Mouse (Mus musculus) small intestine, adult 2 months (tissue): Measurements from ENCODE around the gene Kif12. TPM values are rescaled to one million over a fixed set of nuclear protein-coding genes. Genes with fewer than 3 reads are reported as not detected.

ENCODE experiments used
- H3K27ac ChIP-seq: fragments of 200-500 bp; 2 replicates; pipeline ENCODE4 v1.5.1; 2012; ENCODE audit warnings: low read depth, low read length, control low read depth, inconsistent platforms; ENCODE audit not compliant: insufficient read depth
- H3K27me3 ChIP-seq: fragments of 200-500 bp; 2 replicates; pipeline ENCODE4 v1.6.1; 2012; ENCODE audit warnings: mild to moderate bottlenecking, moderate library complexity, low read length, inconsistent platforms; ENCODE audit not compliant: control insufficient read depth, insufficient read depth
- H3K36me3 ChIP-seq: fragments of 200-500 bp; 2 replicates; pipeline ENCODE4 v1.6.1; 2012; ENCODE audit warnings: mild to moderate bottlenecking, low read length, control low read depth, inconsistent platforms; ENCODE audit not compliant: control insufficient read depth, insufficient read depth
- H3K4me1 ChIP-seq: fragments of 200-500 bp; 2 replicates; pipeline ENCODE4 v1.6.1; 2012; ENCODE audit warnings: low read length, inconsistent platforms, mixed read lengths; ENCODE audit not compliant: control insufficient read depth, insufficient read depth, insufficient read length
- H3K4me3 ChIP-seq: fragments of 200-500 bp; 2 replicates; pipeline ENCODE4 v1.5.1; 2012; ENCODE audit warnings: low read depth, mild to moderate bottlenecking, control low read depth, inconsistent platforms, low read length, moderate library complexity
- CTCF ChIP-seq: fragments of 200-500 bp; IDR thresholded peaks from 2 replicates; pipeline ENCODE4 v1.5.1; 2012; ENCODE audit warnings: low read depth, mild to moderate bottlenecking, control low read depth, inconsistent platforms, low read length, moderate library complexity, mixed read lengths; ENCODE audit not compliant: insufficient replicate concordance, insufficient read length; ENCODE audit errors: extremely low read depth
- POLR2A ChIP-seq: fragments of 200-500 bp; IDR thresholded peaks from 2 replicates; pipeline ENCODE4 v1.6.1; 2012; ENCODE audit warnings: low read depth, mild to moderate bottlenecking, control low read depth, inconsistent platforms, low read length, moderate library complexity
- WGBS: fragments of 180-500 bp; shearing (Covaris S2); methylation state at CpG from one replicate; pipeline ENCODE4 v1.1.7; 2018; 5-methylcytosine and 5-hydroxymethylcytosine counted together
- polyA plus RNA-seq: library from polyadenylated mRNA; depleted of rRNA; stranded (reverse); fragments of >200 nt; gene quantifications from 2 replicates; pipeline ENCODE4 v1.2.3, GENCODE M21; 2012

Gene Kif12
- polyA plus RNA-seq, 1 experiment: 3.7 TPM

DNA sequence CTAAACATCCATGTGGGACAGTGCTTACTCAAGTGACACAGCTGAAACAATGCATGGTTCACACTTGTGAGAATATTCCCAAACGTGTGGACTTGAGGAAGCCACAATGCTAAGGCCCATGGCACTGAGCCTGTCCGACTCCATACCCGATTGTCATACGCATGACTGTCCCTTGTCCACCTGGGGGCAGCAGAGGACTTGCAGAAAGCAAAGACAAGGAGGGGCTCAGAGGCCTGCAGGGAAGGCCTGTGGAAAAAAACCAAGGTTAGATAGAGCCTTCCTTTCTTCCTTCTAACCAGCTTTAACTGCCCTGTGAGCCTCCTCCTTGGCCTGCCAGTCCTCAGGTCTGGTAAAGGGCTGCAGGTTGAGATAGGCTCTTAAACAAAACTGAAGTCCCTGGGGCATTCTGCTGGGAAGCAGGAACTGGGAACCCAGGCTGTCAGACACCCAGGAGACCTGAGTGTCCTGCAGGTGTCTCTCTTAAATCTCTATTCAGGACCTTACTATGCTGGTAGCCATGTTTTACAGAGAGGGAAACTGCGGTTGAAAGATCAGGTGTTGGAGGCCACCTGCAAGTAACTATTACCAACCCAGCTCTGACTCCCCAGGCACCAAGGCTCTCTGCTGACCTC lies 12.9 kb downstream of the Kif12 start:
- 5% methylated on average over 5 of the region's 5 CpGs for WGBS
- TF ChIP-seq CTCF (peak; percentile 74; the same call in 1 of the 2 replicates), POLR2A (no peak)
- no peaks in the 10 kb centered on the region for H3K36me3 ChIP-seq
- no peak overlapping the region for H3K4me3 ChIP-seq
- peaks cover 7% of the 10 kb centered on the region; the same call in 1 of the 2 replicates for H3K4me1 ChIP-seq
- no peaks in the 10 kb centered on the region for H3K27me3 ChIP-seq
- no peak overlapping the region for H3K27ac ChIP-seq

GRCm38 (mm10) chr4:63158192-63158591 lies 13.7 kb downstream of the Kif12 start:
- no peak overlapping the region for H3K4me3 ChIP-seq
- TF ChIP-seq POLR2A (no peak), CTCF (no peak)
- H3K4me1 ChIP-seq: peaks cover 7% of the 10 kb centered on the region; the same call in 1 of the 2 replicates
- no peak overlapping the region for H3K27ac ChIP-seq
- no peaks in the 10 kb centered on the region for H3K27me3 ChIP-seq
- no peaks in the 10 kb centered on the region for H3K36me3 ChIP-seq
- WGBS: 83% methylated on average over 7 of the region's 7 CpGs

DNA sequence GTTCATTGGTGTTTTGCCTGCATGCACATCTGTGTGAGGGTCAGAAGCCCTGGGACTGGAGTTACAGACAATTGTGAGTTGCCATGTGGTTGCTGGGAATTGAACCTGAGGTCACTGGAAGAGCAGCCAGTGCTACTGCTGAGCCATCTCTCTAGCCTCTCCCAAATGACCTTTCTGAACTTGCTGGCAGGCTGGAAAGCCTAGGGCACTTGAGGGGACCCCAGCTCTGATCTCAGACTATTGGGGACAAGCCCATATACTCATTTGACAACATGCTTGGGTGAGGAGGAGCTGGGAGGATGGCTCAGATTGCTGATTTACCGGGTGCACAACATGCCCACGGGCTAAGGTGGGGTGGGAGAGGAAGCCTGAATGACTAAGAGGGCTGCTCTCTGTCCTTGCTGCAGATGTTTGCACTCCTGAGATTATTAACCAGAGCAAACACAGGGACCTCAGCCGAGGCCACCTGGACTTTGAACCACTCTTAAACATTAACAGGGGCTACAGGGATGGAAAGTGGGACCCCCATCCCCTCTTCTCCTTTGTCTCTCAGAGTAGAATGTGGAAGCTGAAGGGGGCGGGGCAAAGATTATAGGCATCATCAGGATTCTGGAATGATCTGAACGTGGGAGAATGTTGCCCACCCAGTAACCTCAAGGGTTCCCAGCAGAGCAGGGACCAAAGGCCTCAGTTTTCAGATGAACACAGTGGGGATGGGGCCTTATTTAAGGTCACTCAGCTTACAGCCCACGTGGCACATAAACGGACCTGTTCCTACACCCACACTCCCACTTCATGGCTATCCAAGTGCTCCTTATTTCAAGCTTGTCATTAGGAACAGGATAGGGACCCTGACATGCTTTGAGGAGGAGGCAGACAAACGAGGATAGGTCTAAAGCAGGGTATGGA lies 15.0 kb downstream of the Kif12 start:
- H3K4me3 ChIP-seq: no peak overlapping the region
- H3K36me3 ChIP-seq: no peaks in the 10 kb centered on the region
- 23% methylated on average over 8 of the region's 8 CpGs for WGBS
- no peaks in the 10 kb centered on the region for H3K27me3 ChIP-seq
- peaks cover 7% of the 10 kb centered on the region; the same call in 1 of the 2 replicates for H3K4me1 ChIP-seq
- H3K27ac ChIP-seq: no peak overlapping the region
- TF ChIP-seq CTCF: no peak
- no peak for TF ChIP-seq POLR2A

DNA sequence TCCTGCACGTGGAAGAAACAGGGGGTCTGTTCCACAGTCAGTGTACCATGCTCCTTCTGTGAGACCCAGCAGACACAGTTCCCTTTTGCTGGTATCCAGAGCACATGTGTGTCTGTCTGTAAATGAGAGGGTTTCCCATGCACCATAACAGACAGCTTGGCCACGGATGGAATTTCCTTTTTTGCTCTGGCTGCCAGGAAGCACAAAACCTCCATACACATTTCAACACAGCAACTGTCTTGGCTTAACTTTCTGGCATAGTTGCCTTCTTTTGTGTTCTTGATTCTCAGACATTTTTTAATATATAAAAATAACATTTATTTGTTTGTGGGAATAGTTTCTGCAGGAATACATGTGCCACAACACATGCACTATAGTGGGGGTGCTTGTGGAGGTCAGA lies 16.3 kb downstream of the Kif12 start:
- H3K4me3 ChIP-seq: no peak overlapping the region
- TF ChIP-seq POLR2A (no peak), CTCF (no peak)
- H3K4me1 ChIP-seq: peaks cover 7% of the 10 kb centered on the region; the same call in 1 of the 2 replicates
- no peaks in the 10 kb centered on the region for H3K27me3 ChIP-seq
- 53% methylated on average over 2 of the region's 2 CpGs for WGBS
- no peak overlapping the region for H3K27ac ChIP-seq
- H3K36me3 ChIP-seq: no peaks in the 10 kb centered on the region

DNA sequence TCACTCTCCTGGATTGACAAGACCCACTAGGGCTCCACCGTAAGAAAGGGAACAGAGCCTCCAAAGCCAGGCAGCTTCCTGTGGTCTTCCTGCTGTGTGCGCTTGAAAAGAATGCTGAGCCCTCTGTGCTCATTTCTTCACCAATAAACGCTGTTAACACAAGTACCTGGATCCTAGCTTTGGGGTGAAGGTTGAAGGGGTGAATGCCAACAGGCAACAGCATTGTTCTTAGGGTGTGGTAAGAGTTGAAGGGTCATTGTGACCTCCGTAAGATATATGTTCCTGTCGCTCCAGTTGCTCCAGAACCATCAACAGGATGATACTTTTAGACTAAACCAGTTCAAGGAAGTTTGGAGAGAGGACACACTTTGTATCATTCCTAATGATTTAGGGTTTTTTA lies 17.2 kb downstream of the Kif12 start, which contains the start of gene Ambp:
TSS of gene Ambp (minus strand) at position 101 of the 400 bp plus-strand sequence.
- H3K27me3 ChIP-seq: no peaks in the 10 kb centered on the region
- H3K4me3 ChIP-seq: no peak within 1 kb of the TSS
- no peak within 1 kb of the TSS for H3K27ac ChIP-seq
- H3K4me1 ChIP-seq: peaks cover 7% of the 10 kb centered on the region; the same call in 1 of the 2 replicates
- TF ChIP-seq CTCF (no peak), POLR2A (no peak)
- H3K36me3 ChIP-seq: no peaks in the 10 kb centered on the region
- WGBS: 67% methylated on average over 5 of the region's 5 CpGs

DNA sequence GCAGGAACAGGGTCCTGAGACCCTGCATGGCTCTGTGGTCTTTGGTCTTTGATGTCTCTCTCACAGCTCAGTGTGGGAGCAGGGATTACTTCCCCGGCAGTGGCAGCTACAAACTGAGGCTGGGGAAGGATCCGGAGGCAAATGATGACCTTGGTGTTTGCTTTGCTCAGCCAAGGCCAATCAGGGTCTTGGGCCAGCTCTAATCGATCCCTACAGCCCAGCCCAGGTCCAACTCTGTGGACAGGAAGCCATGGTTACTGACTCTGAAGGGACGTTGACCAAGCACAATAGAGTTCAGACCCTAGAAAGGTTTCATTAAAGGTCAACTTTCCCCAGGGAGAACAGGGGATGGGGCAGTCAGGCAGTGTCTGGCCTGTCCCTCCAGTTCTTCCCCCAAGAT lies 17.9 kb downstream of the Kif12 start:
- peaks cover 7% of the 10 kb centered on the region; the same call in 1 of the 2 replicates for H3K4me1 ChIP-seq

DNA sequence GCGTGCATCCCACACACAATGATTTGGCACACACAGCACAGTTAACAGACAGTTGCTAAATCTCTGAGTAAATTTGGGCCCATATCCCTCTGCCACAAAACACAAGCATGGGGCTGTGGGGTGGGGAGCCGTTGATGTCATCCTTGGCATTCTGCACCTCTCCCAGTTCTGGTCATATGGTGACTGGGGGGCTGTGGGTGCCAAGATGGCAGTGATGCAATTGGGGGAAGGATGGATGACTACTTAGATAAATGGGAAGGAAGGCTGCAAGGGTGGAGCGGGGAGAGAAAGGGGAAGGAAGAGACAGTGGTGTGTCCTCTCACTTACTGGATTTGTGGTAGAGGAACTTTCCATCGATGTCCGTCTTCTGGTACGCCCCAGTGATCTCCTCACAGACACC lies 20.8 kb downstream of the Kif12 start:
- TF ChIP-seq CTCF (no peak), POLR2A (no peak)
- Histone ChIP-seq H3K27me3 (no peaks in the 10 kb centered on the region), H3K27ac (no peak overlapping the region), H3K4me3 (no peak overlapping the region), H3K4me1 (no peaks in the 10 kb centered on the region), H3K36me3 (no peaks in the 10 kb centered on the region)
- 90% methylated on average over 6 of the region's 6 CpGs for WGBS

More for the DNA sequence above, 17.9 kb downstream of the Kif12 start:
- Histone ChIP-seq H3K27me3 (no peaks in the 10 kb centered on the region), H3K4me3 (no peak overlapping the region), H3K27ac (no peak overlapping the region), H3K36me3 (no peaks in the 10 kb centered on the region)
- WGBS: 74% methylated on average over 4 of the region's 4 CpGs
- TF ChIP-seq CTCF: no peak
- TF ChIP-seq POLR2A: no peak
